Mouse (Mus musculus): ENCODE measurements around the gene Fyb2. TPM values are rescaled to one million over a fixed set of nuclear protein-coding genes. Genes with fewer than 3 reads are reported as not detected.

The Fyb2 gene
- polyA plus RNA-seq, 1 experiment from 2014 or later = 0.20 TPM

GRCm38 (mm10) chr4:105051291-105051690, 138.0 kb downstream of the Fyb2 start:
- no peak overlapping the region for H3K9ac ChIP-seq (ENCODE audit: low read depth, low read length)
- no peak overlapping the region for H3K4me2 ChIP-seq (replicated peaks; ENCODE audit: low read depth, low read length)
- no peak overlapping the region for H3K27ac ChIP-seq (ENCODE audit: low read depth, low read length)
- ATAC-seq (ENCODE audit: low FRiP score) (no peak), DNase-seq (ENCODE audit: low spot score) (no peak)
- no peaks in the 10 kb centered on the region for H3K4me1 ChIP-seq (replicated peaks; ENCODE audit: control insufficient read depth, insufficient read depth, low read length)
- no peaks in the 10 kb centered on the region for H3K9me3 ChIP-seq (ENCODE audit: control insufficient read depth, low read length)
- H3K36me3 ChIP-seq (ENCODE audit: control insufficient read depth, insufficient read depth, low read length) = no peaks in the 10 kb centered on the region
- no peaks in the 10 kb centered on the region for H3K27me3 ChIP-seq (ENCODE audit: control insufficient read depth, insufficient read depth, low read length)
- 91% methylated on average over 5 of the region's 5 CpGs for WGBS
- H3K4me3 ChIP-seq (ENCODE audit: low read depth, low read length) = no peak overlapping the region

Other genes with a start within 250 kb of the Fyb2 start
- gene C8b, start 147.1 kb upstream of the Fyb2 start, polyA plus RNA-seq (2014; fragmentation: Nextera tagmentation; extraction: Ambion mirVana) = not detected in 2 replicates
- gene Gm17662, start 56.1 kb upstream of the Fyb2 start, polyA plus RNA-seq (2014; fragmentation: Nextera tagmentation; extraction: Ambion mirVana) = not detected in 2 replicates
- 0.13 TPM in 1 of 2 replicates, not detected in the other for gene C8a, start 37.1 kb upstream of the Fyb2 start, polyA plus RNA-seq (2014; fragmentation: Nextera tagmentation; extraction: Ambion mirVana)
- gene Prkaa2, start 196.4 kb downstream of the Fyb2 start, polyA plus RNA-seq (2014; fragmentation: Nextera tagmentation; extraction: Ambion mirVana) = 5.0 TPM in 2 replicates
- 51.1 and 52.7 TPM in 2 replicates for gene Plpp3, start 243.9 kb downstream of the Fyb2 start, polyA plus RNA-seq (2014; fragmentation: Nextera tagmentation; extraction: Ambion mirVana)

Data from hindbrain, embryonic 11.5 days (tissue).